Mouse (Mus musculus): ENCODE measurements at regions not wholly inside any gene's neighbourhood (a gene's known extent, or its start where the extent isn't known, plus 50 kb on each side); places are given as distances from the start of the nearest gene placed in this dataset.
A peak's percentile ranks its signal among the peaks of the same experiment; 100 is the strongest.

GRCm38 (mm10) chr17:94553400-94553799 is 196.4 kb downstream of the Mettl4 start:
- WGBS: 84% methylated on average over 2 of the region's 2 CpGs
- no peaks in the 10 kb centered on the region for H3K36me3 ChIP-seq (ENCODE audit: control insufficient read depth, insufficient read depth, low read length)
- ATAC-seq (ENCODE audit: insufficient read depth, low FRiP score, low TSS enrichment) (no peak), DNase-seq (ENCODE audit: low spot score) (peak; percentile 34)
- no peak overlapping the region for H3K4me3 ChIP-seq (ENCODE audit: low read depth, low read length)
- H3K4me1 ChIP-seq (ENCODE audit: control insufficient read depth, insufficient read depth, low read length): no peaks in the 10 kb centered on the region
- H3K9ac ChIP-seq (ENCODE audit: low read length): no peak overlapping the region
- H3K4me2 ChIP-seq (ENCODE audit: low read depth): no peak overlapping the region
- no peaks in the 10 kb centered on the region for H3K27me3 ChIP-seq (ENCODE audit: control insufficient read depth, insufficient read depth, low read length)
- no peaks in the 10 kb centered on the region for H3K9me3 ChIP-seq (ENCODE audit: control insufficient read depth, low read length)
- no peak overlapping the region for H3K27ac ChIP-seq (ENCODE audit: low read depth, low read length)

- H3K27me3 ChIP-seq (ENCODE audit: control insufficient read depth, insufficient read depth, low read length): no peaks in the 10 kb centered on the region
- H3K4me3 ChIP-seq (ENCODE audit: low read depth, low read length): no peak overlapping the region
- no peaks in the 10 kb centered on the region for H3K4me1 ChIP-seq (ENCODE audit: control insufficient read depth, insufficient read depth, low read length)
- DNase-seq (ENCODE audit: low spot score): no peak
- WGBS: 87% methylated on average over 2 of the region's 2 CpGs
- H3K4me2 ChIP-seq (ENCODE audit: low read depth): no peak overlapping the region
- ATAC-seq (ENCODE audit: insufficient read depth, low FRiP score, low TSS enrichment): no peak
- no peak overlapping the region for H3K9ac ChIP-seq (ENCODE audit: low read length)
- no peak overlapping the region for H3K27ac ChIP-seq (ENCODE audit: low read depth, low read length)
- H3K9me3 ChIP-seq (ENCODE audit: control insufficient read depth, low read length): no peaks in the 10 kb centered on the region
- H3K36me3 ChIP-seq (ENCODE audit: control insufficient read depth, insufficient read depth, low read length): no peaks in the 10 kb centered on the region
Measured at GRCm38 (mm10) chr17:94528765-94529164, 221.1 kb downstream of the Mettl4 start.
